Mouse (Mus musculus) midbrain, embryonic 15.5 days (tissue): ENCODE measurements around the gene Bdkrb2. TPM values are rescaled to one million over a fixed set of nuclear protein-coding genes. Genes with fewer than 3 reads are reported as not detected.

Experiments used
- ATAC-seq: fragments of 200-750 bp; cut with Nextera tagmentation; replicated peaks from 2 replicates; pipeline ENCODE4 v1.8.0; 2017; ENCODE audit warnings: moderate TSS enrichment
- H3K27ac ChIP-seq: fragments of 300-500 bp; sonication (generic); 2 replicates; pipeline ENCODE4 v1.5.1; 2015; ENCODE audit warnings: mild to moderate bottlenecking, inconsistent platforms
- H3K27me3 ChIP-seq: fragments of 300-500 bp; sonication (generic); replicated peaks from 2 replicates; pipeline ENCODE4 v1.6.1; 2015; ENCODE audit warnings: inconsistent platforms
- H3K36me3 ChIP-seq: fragments of 300-500 bp; sonication (generic); replicated peaks from 2 replicates; pipeline ENCODE4 v1.6.1; 2015; ENCODE audit warnings: inconsistent platforms
- H3K4me1 ChIP-seq: fragments of 300-500 bp; sonication (generic); 2 replicates; pipeline ENCODE4 v1.6.1; 2015; ENCODE audit warnings: inconsistent platforms
- H3K4me2 ChIP-seq: fragments of 300-500 bp; sonication (generic); 2 replicates; pipeline ENCODE4 v1.6.1; 2015; ENCODE audit warnings: inconsistent platforms, mild to moderate bottlenecking, moderate library complexity
- H3K4me3 ChIP-seq: fragments of 300-500 bp; sonication (generic); 2 replicates; pipeline ENCODE4 v1.5.1; 2015; ENCODE audit warnings: mild to moderate bottlenecking, inconsistent platforms
- H3K9ac ChIP-seq: fragments of 300-500 bp; sonication (generic); 2 replicates; pipeline ENCODE4 v1.6.1; 2015; ENCODE audit warnings: mild to moderate bottlenecking, inconsistent platforms
- H3K9me3 ChIP-seq: fragments of 300-500 bp; sonication (generic); 2 replicates; pipeline ENCODE4 v1.6.1; 2016; ENCODE audit warnings: inconsistent platforms
- WGBS: fragments of 180-500 bp; shearing (Covaris S2); methylation state at CpG from one replicate; pipeline ENCODE4 v1.1.7; 2015; ENCODE audit warnings: mixed read lengths; 5-methylcytosine and 5-hydroxymethylcytosine counted together
- polyA plus RNA-seq: library from polyadenylated mRNA; unstranded; fragments of >200 nt; fragmentation: Nextera tagmentation; extraction: Ambion mirVana; gene quantifications from 2 replicates; pipeline ENCODE4 v1.2.1, GENCODE M21; 2015

The Bdkrb2 gene
- polyA plus RNA-seq, 1 experiment from 2014 or later = 1.9 TPM

GRCm38 (mm10) chr12:105572622-105573021, 9.6 kb downstream of the Bdkrb2 start:
- Histone ChIP-seq H3K27ac (no peak overlapping the region), H3K9me3 (no peaks in the 10 kb centered on the region), H3K4me2 (no peak overlapping the region), H3K9ac (no peak overlapping the region), H3K27me3 (no peaks in the 10 kb centered on the region), H3K4me3 (no peak overlapping the region), H3K4me1 (no peaks in the 10 kb centered on the region), H3K36me3 (no peaks in the 10 kb centered on the region)
- no peak for ATAC-seq
- WGBS = 79% methylated on average over 2 of the region's 2 CpGs

- no peak overlapping the region for H3K4me2 ChIP-seq
- no peak overlapping the region for H3K27ac ChIP-seq
- H3K9ac ChIP-seq = no peak overlapping the region
- H3K36me3 ChIP-seq = no peaks in the 10 kb centered on the region
- 87% methylated on average over 4 of the region's 4 CpGs for WGBS
- ATAC-seq = no peak
- H3K4me3 ChIP-seq = no peak overlapping the region
- no peaks in the 10 kb centered on the region for H3K27me3 ChIP-seq
- H3K4me1 ChIP-seq = no peaks in the 10 kb centered on the region
- no peaks in the 10 kb centered on the region for H3K9me3 ChIP-seq
Measured at GRCm38 (mm10) chr12:105574356-105574755, 11.3 kb downstream of the Bdkrb2 start.

GRCm38 (mm10) chr12:105580490-105580889, 17.5 kb downstream of the Bdkrb2 start:
- Histone ChIP-seq H3K9me3 (no peaks in the 10 kb centered on the region), H3K27me3 (no peaks in the 10 kb centered on the region), H3K4me1 (no peaks in the 10 kb centered on the region), H3K36me3 (no peaks in the 10 kb centered on the region), H3K4me3 (no peak overlapping the region), H3K27ac (no peak overlapping the region), H3K4me2 (no peak overlapping the region), H3K9ac (no peak overlapping the region)
- 78% methylated on average over 17 of the region's 17 CpGs for WGBS
- no peak for ATAC-seq

DNA sequence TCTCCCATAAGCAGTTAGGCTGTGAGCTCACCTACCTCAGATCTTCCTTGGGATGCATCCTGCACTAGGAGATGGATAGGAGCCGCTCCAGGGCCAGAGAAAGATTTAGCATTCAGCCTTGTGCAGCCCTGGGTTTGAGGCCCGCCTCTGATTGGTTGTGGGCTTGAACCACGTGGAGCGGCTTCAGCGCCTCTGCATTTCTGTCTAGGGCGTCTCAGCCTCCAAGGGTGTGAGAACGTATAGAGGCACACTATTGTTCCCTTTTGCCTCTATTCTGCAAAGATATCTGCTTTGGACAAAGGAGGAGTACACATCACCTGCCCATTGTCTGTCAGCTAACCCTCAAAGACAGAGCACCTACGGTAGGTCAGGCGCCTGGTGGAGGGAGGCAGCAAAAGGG, 19.5 kb downstream of the Bdkrb2 start:
- Histone ChIP-seq H3K9ac (no peak overlapping the region), H3K4me3 (no peak overlapping the region), H3K27ac (no peak overlapping the region), H3K36me3 (no peaks in the 10 kb centered on the region), H3K4me2 (no peak overlapping the region), H3K4me1 (no peaks in the 10 kb centered on the region), H3K9me3 (no peaks in the 10 kb centered on the region), H3K27me3 (no peaks in the 10 kb centered on the region)
- no peak for ATAC-seq
- WGBS = 53% methylated on average over 9 of the region's 9 CpGs

DNA sequence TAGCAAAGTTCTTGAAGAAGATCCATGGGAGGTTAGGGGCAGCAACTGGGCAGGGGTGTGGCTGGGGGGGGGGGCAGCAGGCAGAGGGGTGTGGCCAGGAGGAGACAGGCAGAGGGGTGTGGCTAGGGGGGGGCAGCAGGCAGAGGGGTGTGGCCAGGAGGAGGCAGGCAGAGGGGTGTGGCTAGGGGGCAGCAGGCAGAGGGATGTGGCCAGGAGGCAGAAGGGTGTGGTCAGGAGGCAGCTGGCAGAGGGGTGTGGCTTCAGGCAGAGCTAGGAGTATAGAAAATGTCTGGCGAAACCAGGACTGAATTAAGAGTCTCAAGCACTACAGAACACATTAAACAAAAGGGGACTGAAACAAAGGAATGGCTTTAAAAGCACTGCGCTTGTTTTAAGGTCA, 20.5 kb downstream of the Bdkrb2 start:
- H3K27me3 ChIP-seq = no peaks in the 10 kb centered on the region
- no peak overlapping the region for H3K4me2 ChIP-seq
- no peak overlapping the region for H3K9ac ChIP-seq
- no peak overlapping the region for H3K27ac ChIP-seq
- H3K4me3 ChIP-seq = no peak overlapping the region
- H3K9me3 ChIP-seq = no peaks in the 10 kb centered on the region
- H3K4me1 ChIP-seq = no peaks in the 10 kb centered on the region
- ATAC-seq = no peak
- 9% methylated on average over 2 of the region's 2 CpGs for WGBS
- no peaks in the 10 kb centered on the region for H3K36me3 ChIP-seq

GRCm38 (mm10) chr12:105584851-105585250, 21.8 kb downstream of the Bdkrb2 start:
- H3K4me1 ChIP-seq = no peaks in the 10 kb centered on the region
- H3K4me2 ChIP-seq = no peak overlapping the region
- H3K36me3 ChIP-seq = no peaks in the 10 kb centered on the region
- H3K9ac ChIP-seq = no peak overlapping the region
- no peaks in the 10 kb centered on the region for H3K9me3 ChIP-seq
- no peak overlapping the region for H3K27ac ChIP-seq
- H3K4me3 ChIP-seq = no peak overlapping the region
- H3K27me3 ChIP-seq = no peaks in the 10 kb centered on the region
- peak; percentile 70; the same call in 1 of the 2 replicates for ATAC-seq
- 16% methylated on average over 12 of the region's 12 CpGs for WGBS

- H3K4me3 ChIP-seq = no peak overlapping the region
- no peak overlapping the region for H3K9ac ChIP-seq
- no peak overlapping the region for H3K27ac ChIP-seq
- H3K4me2 ChIP-seq = no peak overlapping the region
- WGBS = 84% methylated on average over 8 of the region's 8 CpGs
- no peaks in the 10 kb centered on the region for H3K9me3 ChIP-seq
- H3K36me3 ChIP-seq = no peaks in the 10 kb centered on the region
- H3K4me1 ChIP-seq = no peaks in the 10 kb centered on the region
- ATAC-seq = no peak
- H3K27me3 ChIP-seq = no peaks in the 10 kb centered on the region
Measured at GRCm38 (mm10) chr12:105587526-105587925, 24.5 kb downstream of the Bdkrb2 start.

GRCm38 (mm10) chr12:105590786-105591185, 27.8 kb downstream of the Bdkrb2 start:
- H3K9me3 ChIP-seq = no peaks in the 10 kb centered on the region
- H3K27me3 ChIP-seq = no peaks in the 10 kb centered on the region
- no peak overlapping the region for H3K27ac ChIP-seq
- H3K4me3 ChIP-seq = no peak overlapping the region
- no peaks in the 10 kb centered on the region for H3K36me3 ChIP-seq
- no peak overlapping the region for H3K9ac ChIP-seq
- H3K4me2 ChIP-seq = no peak overlapping the region
- WGBS = 88% methylated on average over 7 of the region's 7 CpGs
- ATAC-seq = no peak
- H3K4me1 ChIP-seq = no peaks in the 10 kb centered on the region

GRCm38 (mm10) chr12:105592361-105592761, 29.3 kb downstream of the Bdkrb2 start:
- no peak overlapping the region for H3K9ac ChIP-seq
- no peaks in the 10 kb centered on the region for H3K9me3 ChIP-seq
- no peak for ATAC-seq
- 96% methylated on average over 23 of the region's 23 CpGs for WGBS
- H3K36me3 ChIP-seq = no peaks in the 10 kb centered on the region
- H3K27me3 ChIP-seq = no peaks in the 10 kb centered on the region
- H3K27ac ChIP-seq = no peak overlapping the region
- no peak overlapping the region for H3K4me3 ChIP-seq
- H3K4me1 ChIP-seq = no peaks in the 10 kb centered on the region
- no peak overlapping the region for H3K4me2 ChIP-seq

DNA sequence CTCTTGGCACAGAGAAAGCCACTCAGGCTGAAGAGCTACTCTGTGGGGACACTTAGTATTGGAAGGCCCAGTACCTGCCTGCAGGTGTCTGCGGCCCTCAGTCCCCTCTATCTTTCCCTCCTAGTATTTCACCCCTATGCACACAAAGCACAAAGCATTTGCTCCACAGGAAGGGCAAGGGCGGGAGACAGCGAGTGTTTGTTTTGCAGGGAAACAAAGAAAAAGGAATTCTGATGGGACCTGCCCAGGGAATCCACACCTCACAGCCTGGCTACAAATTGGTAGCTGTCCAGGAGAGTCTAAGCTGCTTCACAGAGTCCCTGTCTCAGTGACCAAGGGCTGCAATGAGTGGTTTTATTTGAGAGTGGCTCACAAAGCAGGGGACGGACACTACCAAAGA, 30.4 kb downstream of the Bdkrb2 start:
- Histone ChIP-seq H3K9ac (no peak overlapping the region), H3K27me3 (no peaks in the 10 kb centered on the region), H3K4me2 (no peak overlapping the region), H3K4me1 (no peaks in the 10 kb centered on the region), H3K9me3 (no peaks in the 10 kb centered on the region), H3K4me3 (no peak overlapping the region), H3K36me3 (no peaks in the 10 kb centered on the region), H3K27ac (no peak overlapping the region)
- no peak for ATAC-seq
- 63% methylated on average over 4 of the region's 4 CpGs for WGBS

DNA sequence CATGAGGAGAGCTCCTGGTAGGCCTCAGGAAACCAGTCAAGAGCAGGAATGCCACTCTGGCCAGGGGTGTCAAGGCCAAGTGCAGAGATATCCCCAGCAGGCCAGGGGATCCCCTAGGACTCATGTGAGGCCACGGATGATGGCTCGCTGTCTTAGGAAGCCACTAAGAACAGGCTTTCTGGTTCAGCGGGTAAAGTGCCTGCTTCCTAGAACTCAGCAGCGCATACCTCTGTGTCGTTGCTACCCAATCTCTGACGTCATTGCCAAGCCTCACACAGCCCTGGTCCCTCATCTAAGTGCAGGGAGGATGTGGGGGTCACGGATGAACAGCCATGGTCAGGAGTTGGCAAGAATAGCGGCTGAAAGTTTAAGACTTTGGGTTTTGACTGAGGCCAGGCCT, 34.1 kb downstream of the Bdkrb2 start:
- H3K4me3 ChIP-seq = no peak overlapping the region
- no peak overlapping the region for H3K27ac ChIP-seq
- WGBS = 84% methylated on average over 8 of the region's 8 CpGs
- ATAC-seq = no peak
- H3K36me3 ChIP-seq = no peaks in the 10 kb centered on the region
- no peaks in the 10 kb centered on the region for H3K27me3 ChIP-seq
- H3K4me2 ChIP-seq = no peak overlapping the region
- H3K9me3 ChIP-seq = no peaks in the 10 kb centered on the region
- H3K4me1 ChIP-seq = no peaks in the 10 kb centered on the region
- no peak overlapping the region for H3K9ac ChIP-seq

GRCm38 (mm10) chr12:105598503-105598902, 35.5 kb downstream of the Bdkrb2 start:
- 82% methylated on average over 10 of the region's 10 CpGs for WGBS
- no peaks in the 10 kb centered on the region for H3K4me1 ChIP-seq
- no peaks in the 10 kb centered on the region for H3K36me3 ChIP-seq
- no peaks in the 10 kb centered on the region for H3K27me3 ChIP-seq
- H3K9me3 ChIP-seq = no peaks in the 10 kb centered on the region
- H3K9ac ChIP-seq = no peak overlapping the region
- H3K27ac ChIP-seq = no peak overlapping the region
- no peak overlapping the region for H3K4me3 ChIP-seq
- ATAC-seq = no peak
- no peak overlapping the region for H3K4me2 ChIP-seq

DNA sequence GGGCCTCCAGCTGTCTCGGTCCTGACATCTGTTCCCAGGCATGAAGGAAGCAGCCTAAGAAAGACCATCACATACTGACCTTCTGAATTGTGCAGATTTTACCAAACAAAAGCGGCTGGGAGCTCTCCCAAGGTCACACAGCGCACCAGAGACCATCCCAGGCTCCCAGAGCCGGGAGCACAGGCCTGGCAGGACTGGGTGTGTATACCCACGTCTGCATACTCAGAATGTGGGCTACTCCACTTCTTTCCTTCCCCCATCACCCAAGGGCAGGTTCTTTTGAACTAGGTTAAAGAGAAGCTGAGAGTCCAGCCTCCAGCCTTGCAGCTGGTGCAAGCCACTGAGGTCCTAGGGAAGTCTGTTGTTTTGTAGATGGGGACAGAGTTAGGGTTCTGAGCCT, 36.1 kb downstream of the Bdkrb2 start:
- no peak overlapping the region for H3K4me2 ChIP-seq
- no peak overlapping the region for H3K9ac ChIP-seq
- WGBS = 68% methylated on average over 5 of the region's 5 CpGs
- no peaks in the 10 kb centered on the region for H3K9me3 ChIP-seq
- H3K36me3 ChIP-seq = no peaks in the 10 kb centered on the region
- no peak for ATAC-seq
- no peaks in the 10 kb centered on the region for H3K27me3 ChIP-seq
- no peaks in the 10 kb centered on the region for H3K4me1 ChIP-seq
- H3K27ac ChIP-seq = no peak overlapping the region
- no peak overlapping the region for H3K4me3 ChIP-seq

DNA sequence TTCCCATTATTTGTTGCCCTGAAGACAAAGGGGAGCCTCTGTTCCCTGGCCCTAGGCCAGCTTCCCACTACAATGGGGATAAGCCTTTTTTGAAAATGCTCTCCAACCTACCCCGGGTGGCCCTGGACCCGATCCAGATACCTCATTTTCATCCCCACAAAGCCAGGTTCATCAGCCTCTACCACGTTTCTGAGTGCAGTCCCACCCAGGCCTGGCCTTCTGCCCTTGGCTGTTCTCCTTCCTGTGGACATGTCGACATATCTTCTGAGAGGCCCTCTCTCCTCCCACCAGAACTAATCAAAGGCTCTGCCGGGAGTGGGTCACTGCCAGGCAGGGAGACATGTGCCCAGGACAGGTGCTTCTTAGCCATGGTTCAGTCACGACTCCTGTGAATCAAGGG, 38.6 kb downstream of the Bdkrb2 start:
- Histone ChIP-seq H3K4me1 (no peaks in the 10 kb centered on the region), H3K4me2 (no peak overlapping the region), H3K9ac (no peak overlapping the region), H3K27me3 (no peaks in the 10 kb centered on the region), H3K36me3 (no peaks in the 10 kb centered on the region), H3K4me3 (no peak overlapping the region), H3K27ac (no peak overlapping the region), H3K9me3 (no peaks in the 10 kb centered on the region)
- no peak for ATAC-seq
- 42% methylated on average over 6 of the region's 6 CpGs for WGBS
